Mouse (Mus musculus) ZHBTc4 (cell line): ENCODE results near the gene Elp1.

ENCODE experiments used
- DNase-seq: peaks from one replicate; pipeline ENCODE4 v3.0.0-alpha.2; 2011; ENCODE audit warnings: low read depth, low spot score

The Elp1 gene

DNA sequence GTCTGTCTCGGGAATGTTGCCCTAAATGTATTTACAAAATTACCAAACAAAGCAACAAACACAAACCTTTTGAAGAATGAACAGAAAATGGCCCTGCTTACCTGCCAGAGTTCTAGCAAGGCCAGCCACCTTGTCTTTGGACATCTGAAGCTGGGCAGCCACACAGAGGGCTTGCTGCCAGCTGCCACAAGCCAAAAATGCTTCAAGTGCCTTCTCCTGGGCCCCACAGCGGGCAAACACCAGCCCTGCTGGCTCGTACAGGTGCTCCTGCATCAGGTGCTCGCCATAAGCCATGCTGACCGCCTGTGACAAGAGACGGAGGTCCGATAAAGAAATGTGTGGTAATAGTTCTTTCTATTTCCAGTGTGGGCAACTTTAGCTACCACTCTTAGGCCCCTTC lies 33.2 kb downstream of the Elp1 start:
- DNase-seq, result no peak

DNA sequence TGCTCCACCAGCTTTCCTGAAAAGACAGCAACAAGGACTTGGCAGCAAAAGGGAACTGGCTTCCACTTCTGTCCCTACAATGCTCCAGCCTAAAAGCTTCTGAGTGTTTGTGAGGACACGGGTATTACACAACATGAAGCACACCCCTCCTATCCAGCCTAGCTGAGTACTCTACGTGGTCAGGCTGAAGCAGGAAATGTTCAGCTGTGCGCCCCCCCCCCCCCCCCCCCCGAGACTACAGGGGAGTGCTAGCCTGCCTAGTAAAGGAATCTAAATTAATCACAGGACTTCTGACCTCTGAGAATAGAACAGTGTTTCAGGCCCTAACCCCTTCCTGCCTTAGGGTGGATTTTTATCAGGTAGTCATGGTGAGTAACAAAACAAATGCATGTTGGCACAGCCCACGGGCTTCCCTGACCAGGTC lies 34.3 kb downstream of the Elp1 start:
- no peak for DNase-seq

DNA sequence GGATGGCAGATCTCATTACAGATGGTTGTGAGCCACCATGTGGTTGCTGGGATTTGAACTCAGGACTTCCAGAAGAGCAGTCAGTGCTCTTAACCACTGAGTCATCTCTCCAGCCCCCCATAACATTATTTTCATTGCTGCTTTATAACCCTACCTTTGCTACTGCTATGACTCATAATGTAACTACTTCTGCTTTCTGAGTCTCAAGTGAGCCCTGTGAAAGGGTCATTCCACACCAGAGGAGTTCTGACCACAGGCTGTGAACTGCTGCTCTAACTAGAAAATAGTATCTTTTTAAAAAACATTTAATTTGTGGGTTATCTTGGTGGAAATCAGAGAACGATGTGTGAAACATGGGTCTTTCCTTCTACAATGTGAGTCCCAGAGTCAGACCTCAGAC lies 44.4 kb downstream of the Elp1 start:
- DNase-seq, result no peak

DNA sequence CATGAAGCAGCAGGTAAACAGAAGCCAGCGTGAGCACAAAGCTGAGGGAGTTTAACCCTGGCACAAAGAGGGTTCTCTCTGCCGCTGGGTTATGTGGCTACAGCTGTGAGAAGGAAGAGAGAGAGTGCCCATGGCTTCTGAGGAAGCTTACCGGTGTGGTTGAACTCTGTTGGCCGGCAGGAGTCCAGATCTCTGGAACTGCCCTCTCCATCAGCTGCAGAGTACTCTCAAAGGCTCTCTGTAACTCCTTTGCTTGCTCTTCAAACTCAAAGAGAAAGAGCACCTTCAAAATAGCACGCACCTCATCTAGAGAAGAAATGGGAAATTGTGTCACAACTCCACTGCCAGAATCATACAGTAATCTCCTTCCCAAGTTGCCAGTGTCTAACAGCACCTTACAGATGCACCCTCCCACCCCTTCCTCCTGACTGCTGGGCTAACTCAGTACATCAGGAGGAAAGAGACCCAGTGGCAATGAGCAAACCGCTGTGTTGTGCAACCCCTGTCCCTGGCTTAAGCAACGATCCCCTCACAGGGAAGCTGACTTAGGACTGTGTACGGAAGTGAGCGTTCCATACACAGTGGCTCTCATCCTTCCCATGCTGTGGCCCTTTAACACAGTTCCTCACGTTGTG lies 45.0 kb downstream of the Elp1 start:
- DNase-seq, result no peak

DNA sequence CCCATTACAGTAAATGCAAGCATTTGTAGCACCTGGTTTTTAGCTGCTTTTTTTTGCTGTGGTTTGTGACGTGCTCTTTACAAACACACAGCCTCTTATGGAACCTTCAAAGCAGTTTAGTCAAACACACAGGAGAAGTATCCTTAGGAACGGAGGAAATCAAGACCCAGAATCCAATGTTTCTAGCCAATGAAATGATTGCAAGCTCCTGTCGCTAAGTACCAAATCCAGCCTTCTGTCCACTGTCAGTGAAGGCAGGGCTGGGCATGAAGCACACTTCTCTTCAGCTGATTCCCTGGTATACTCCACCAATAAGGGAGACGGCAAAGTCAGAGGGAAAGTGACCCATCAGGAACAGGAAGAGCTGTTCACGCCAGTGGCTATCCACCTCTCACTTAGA lies 46.1 kb downstream of the Elp1 start:
- no peak for DNase-seq

DNA sequence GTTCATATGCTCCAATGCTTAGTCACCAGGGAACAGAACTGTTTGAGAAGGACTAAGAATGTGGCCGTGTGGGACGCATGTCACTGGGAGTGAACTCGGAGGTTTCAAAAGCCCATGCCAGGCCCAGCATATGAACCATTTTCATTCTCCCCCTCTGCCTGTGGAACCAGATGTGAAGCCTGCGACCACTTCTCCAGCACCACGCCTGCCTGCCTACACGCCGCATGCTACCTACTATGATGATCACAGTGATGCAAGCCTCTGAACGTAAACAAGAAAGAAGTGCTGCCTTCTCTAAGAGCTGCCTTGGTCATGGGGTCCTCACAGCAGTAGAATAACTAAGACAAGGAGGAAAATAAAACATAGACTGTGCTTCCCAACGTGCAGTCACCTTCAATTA lies 54.7 kb downstream of the Elp1 start:
- DNase-seq, result no peak

DNA sequence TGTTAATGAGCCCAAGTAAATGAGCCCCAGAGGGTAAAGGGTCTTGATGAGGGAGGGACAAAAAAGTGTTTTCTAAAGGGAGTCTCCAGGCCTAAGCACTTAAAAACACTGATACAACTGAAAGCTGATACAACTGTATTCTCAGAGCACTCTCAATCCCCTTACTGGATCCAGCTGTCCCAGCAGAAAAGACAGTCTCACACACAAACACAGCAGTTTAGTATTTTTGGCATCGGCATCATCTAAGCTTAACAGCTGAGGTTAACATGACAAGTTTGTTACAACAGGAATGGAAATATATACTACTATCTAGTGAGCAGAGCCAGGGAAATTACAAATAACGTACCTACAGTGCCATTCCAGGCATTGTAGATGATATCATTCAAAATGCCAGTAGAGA lies 55.8 kb downstream of the Elp1 start:
- no peak for DNase-seq

DNA sequence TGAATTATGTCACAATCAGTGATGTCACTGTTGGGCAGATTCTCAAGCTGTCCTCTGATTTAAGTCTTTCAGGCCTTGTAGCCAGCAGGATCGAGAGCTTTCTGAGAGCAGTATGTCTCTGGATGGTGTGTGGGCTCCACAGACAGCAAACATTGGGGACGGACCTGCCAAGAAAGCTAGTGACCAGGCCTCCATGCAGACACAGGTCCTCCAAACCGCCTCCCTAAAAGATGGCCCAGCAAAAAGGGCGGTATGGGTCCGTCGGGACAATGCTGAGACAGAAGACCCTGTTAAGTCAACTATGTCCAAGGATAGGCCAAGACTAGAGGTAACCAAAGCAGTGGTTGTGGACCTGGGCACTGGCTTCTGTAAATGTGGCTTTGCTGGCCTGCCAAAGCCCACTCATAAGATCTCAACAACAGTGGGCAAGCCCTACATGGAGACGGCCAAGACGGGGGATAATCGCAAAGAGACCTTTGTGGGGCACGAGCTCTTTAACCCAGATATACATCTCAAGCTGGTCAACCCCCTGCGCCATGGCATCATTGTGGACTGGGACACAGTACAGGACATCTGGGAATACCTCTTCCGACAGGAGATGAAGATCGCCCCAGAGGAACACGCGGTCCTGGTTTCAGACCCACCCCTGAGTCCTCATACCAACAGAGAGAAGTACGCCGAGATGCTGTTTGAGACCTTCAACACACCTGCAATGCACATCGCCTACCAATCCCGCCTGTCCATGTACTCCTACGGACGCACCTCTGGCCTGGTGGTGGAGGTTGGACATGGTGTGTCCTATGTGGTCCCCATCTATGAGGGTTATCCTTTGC lies 58.6 kb downstream of the Elp1 start, which contains the start of gene Actl7a:
Gene Actl7a (plus strand): TSS at position 51 of the 833 bp plus-strand sequence.
- DNase-seq, result no peak

DNA sequence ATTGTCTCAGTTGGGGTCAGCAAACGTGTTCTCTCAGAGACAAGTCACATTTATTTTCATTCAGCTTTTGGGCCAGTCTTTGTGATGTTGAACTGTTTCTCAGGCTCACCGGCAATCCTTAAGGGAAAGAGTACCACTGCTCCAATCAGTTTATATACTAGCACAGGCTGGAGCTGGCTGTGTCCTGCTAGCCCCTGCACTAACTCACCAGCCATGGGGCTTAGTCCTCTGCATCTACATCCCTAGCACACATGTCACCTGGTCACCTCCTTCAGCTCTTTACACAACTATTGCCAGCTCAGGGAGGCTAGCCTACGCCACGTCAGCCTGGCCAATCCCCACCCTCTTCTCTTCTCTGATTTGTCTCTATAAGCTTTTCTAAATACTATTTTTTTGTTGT lies 59.4 kb downstream of the Elp1 start:
- DNase-seq, result peak; percentile 14

DNA sequence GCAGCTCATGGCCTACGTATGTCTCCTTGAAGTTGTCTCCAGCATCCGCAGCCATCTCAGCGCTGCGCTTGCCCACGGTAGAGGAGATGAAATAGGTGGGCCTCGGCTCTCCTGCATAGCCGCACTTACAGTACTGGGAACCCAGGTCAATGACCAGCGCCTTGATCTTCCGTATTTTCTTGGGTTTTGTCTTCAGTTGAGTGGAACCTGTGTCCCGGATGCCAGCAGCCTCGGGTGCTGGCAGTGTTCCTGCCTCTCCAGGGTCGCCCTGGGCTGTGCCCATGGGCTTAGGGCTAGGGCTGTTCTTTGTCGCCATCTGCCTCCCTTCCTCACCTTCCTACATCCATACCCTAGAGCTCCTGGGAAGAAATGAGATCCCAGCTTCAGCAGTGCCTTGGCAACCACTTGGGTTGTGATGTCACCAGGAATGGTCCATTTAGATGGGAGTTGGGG lies 61.1 kb downstream of the Elp1 start, which contains the start of gene Actl7b:
Gene Actl7b (minus strand): TSS at position 403 of the 453 bp plus-strand sequence.
- no peak for DNase-seq

DNA sequence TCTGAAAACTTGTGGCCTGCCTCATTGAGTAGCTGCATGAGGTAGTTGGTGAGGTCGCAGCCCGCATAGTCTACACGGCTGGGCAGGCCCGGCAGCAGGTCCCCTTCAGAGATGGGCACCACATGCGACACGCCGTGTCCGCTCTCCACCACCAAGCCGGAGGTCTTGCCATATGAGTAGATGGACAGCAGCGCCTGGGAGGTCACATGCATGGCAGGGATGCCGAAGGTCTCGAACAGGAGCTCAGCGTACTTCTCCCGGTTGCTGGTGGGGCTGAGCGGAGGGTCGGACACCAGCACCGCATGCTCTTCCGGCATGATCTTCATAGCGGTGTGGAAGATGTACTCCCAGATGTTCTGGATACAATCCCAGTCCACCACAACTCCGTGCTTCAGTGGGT lies 61.5 kb downstream of the Elp1 start:
- no peak for DNase-seq

DNA sequence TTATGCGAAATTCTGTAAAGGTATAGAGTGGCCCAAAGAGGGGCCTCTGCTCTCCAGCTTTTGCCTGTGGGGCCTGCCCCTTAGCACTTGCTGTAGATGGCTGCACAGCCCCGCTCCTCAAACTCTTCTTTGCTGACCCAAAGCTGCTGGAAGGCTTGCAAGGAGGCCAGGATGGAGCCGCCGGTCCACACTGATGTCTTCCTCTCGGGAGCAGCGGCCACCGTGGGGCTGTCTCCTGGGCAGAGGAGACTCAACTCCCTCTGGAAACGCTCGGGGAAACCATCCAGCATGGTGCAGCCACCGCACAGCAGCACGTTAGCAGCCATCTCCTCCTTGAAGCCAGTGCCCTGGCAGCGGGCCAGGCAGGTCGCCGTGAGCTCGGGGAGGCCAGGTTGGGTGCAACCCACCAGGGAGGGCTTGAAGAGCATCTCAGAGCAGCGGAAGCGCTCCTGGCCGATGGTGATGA lies 62.1 kb downstream of the Elp1 start, which contains the start of gene Gm26657:
Gene Gm26657 (plus strand): TSS at position 51 of the 466 bp plus-strand sequence.
- DNase-seq, result peak; percentile 66

DNA sequence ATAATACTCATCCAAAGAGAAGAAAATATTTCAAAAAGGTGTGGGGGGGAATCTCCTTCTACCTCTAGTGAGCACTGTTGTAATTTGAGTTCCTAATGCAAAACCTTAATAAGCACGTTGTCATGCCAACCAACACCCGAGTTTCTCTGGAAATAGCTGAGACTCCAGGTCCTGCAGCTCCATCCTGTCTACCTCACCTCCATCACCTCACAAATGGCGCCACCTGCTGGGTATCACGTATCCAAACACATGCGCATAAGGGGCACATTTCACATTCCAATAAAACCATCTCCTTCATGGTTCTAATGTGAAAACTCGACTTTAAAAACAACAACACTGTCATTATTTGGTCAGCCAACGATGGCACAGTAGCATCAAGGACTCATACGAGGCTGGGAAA lies 76.3 kb downstream of the Elp1 start:
- DNase-seq, result peak; percentile 83

DNA sequence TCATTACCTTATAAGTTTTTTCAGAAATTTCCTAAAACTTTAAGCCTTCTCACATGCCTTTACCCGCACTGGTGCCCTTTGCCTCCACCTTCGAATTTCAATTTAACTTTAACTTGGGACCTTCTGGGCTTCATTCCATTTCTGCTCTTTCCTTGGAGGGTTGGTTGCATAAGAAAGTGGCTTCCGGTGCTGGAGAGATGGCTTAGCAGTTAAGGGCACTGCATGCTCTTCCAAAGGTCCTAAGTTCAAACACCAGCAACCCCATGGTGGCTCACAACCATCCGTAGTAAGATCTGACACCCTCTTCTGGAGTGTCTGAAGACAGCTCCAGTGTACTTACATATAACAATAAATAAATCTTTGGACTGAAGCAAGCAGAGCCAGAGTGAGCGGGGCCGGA lies 78.9 kb downstream of the Elp1 start:
- no peak for DNase-seq

DNA sequence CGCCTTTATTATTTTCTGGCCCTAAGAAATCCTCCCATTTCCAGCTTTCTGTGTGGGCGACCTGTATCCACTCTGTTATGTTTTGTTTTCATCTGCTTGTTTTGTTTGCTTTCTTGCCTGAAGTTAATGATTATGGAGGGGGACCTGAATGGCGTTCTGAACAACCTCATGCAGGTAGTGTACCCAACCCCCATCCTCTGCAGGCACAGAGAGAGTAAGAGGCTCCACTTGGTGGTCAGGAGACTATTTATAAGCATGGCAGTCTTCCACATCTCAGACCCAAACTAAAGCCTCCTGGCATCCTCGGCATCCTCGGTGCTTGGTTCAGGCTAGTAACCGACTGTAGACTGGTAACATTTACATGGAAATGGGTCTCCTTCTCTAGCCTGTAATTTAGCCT lies 79.8 kb downstream of the Elp1 start:
- no peak for DNase-seq

DNA sequence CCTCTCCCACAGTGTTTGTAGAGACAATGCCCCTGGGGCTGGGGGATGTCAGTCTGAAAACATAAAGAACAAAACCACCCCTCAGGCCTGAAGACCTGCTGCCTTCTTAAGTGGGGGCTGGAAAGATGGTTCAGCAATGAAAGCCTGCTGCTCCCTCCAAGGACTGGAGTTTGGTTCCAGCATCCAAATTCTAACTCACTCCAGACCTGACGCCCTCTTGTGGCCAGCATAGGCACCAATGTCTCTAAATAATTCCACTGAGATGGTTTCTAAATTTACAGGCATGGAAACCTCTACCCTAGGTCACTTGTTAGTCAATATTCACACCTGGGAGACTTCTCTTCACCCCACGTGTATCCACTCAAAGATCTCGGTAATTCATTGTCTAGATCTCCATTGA lies 80.7 kb downstream of the Elp1 start:
- DNase-seq, result peak; percentile 68

DNA sequence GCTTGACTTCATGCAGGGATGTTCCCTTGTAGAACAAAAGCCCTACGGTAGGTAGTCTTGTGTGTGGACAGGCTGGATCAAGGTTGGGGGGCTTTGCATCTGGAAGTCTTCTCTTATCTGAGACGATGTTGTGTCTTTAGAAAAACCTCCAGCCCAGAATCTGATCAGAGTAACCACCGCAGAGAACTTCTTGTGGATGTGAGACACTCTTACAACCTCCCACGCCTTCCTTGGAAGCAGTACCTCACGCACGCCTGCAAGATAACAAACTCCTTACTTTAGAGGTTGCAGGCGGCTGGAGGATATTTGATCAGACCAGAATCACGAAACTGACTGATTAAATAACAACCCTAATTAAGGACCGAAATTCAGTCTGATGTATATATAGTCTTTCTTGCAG lies 81.7 kb downstream of the Elp1 start:
- DNase-seq, result no peak

DNA sequence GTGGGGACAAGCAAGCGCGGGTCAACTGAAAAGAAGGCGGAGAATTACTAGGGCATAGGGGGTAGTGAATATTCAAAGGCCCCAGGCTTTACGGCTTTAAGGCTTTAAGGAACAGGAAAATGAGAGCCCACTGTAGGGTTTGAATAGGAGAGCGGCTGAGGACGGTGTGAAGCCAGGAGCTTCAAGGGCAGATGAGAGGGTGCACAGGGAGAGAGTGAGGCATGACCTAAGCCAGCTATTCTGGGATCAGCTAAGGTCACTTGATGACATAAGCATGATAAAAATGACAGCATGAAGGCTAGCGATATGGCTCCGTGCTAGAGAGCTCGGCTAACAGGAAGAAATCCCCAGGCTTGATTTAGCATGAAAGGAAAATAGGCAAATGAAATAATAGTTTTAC lies 82.7 kb downstream of the Elp1 start:
- DNase-seq, result no peak

DNA sequence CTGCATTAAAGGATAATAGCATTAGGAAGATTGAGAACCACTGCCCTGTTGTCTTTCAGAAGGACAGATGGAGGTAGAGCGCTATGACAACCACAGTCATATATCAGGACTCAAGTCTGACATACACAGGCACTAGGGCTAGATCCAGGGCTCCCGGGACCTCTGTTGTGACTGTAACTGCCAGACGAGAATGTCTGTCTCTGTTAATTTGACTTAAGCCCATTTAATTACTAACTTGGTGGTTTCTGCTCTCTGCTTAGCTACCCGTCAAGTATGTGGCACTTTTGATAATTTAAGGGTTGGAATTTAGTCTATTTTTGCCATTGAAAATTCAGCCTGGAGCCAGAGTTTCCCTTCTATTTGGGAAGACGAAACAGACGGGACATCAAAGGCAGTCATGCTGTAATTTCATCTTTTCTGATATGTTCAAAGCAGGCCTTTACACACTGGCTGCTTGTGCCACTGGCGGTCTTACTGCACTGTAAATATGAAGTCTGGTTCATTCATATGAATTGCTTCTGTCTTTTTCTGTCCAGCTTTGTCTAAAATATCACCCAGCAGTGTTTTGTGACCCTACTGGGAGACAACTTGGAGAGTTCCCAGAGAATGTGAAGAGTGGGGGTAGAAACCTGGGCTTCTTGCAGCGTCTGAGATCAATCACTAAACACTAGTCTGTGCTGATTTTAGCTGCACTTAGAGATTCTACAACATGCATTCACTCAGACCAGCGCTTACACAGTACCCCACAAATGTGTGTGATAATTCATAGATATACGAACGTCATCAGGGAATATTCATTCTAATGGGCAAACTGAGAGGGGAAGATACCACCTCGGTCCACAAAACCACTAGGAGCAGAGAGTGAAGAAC lies 83.3 kb downstream of the Elp1 start:
- no peak for DNase-seq

DNA sequence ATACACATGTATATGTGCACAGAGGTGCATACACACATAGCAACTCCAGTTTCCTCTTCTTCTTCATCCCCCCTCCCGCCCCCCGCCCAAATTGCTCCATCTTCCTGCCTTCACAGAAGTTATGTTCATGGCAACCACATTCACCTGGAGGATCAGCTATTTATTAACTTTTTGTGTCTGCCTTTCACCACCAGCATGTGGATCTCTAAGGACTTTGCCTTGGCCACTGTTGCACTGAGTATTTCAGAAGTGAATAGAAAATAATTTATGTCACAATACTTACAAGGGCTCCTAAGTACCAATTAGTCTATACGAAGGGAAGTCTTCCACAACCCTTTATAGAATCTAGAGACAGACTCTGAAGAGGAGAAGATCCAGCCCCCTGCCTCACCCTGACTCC lies 84.2 kb downstream of the Elp1 start:
- DNase-seq, result no peak

DNA sequence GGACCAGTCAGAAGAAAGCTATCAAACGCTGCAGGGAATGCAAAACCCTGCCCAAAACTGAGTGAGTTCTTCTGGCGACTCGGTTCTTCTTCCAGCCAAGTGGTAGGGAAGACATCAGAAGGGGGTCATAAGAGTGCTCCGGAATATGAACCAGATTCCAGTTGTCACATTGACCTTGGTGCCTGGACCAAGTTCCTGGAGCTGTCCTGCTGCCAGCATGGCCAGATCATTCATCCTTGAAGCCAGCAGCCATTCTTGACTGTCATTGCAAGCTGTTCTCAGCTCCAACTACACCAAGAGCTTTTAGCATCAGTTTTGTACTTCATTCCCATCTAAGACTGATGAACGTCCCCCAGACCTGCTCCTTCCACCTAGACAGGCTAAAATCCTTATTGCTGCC lies 85.3 kb downstream of the Elp1 start:
- DNase-seq, result no peak

DNA sequence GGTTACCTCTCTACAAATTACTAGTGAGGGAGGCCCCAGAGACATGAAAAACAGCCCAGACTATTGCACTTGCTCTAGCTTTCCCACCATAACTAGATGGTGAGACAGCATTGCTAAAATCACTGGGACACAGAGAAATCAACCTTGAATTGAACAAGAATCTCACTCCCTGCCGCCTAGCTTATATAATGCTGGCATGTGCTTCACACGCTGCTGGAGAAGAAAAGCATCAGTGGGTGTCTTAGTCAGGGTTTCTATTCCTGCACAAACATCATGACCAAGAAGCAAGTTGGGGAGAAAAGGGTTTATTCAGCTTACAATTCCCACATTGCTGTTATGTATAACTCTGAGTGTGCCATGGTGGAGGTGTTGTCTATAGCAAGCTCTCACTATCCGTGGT lies 89.0 kb downstream of the Elp1 start:
- DNase-seq, result no peak
